Mouse (Mus musculus) urinary bladder, postnatal 4 days (tissue): Measurements from ENCODE around the gene Ccdc181.

ENCODE experiments used
- DNase-seq, 2 experiments: peaks; one replicate each; pipeline ENCODE4 v3.0.0; 2021 to 2022; ENCODE audit warnings: low spot score in 2 of 2

The Ccdc181 gene

GRCm38 (mm10) chr1:164335435-164335834, 60.0 kb downstream of the Ccdc181 start:
- DNase-seq = no peak

GRCm38 (mm10) chr1:164335846-164336245, 60.5 kb downstream of the Ccdc181 start:
- DNase-seq = no peak
